Mouse (Mus musculus) midbrain, embryonic 10.5 days (tissue): ENCODE data around the gene Tnr. TPM values are rescaled to one million over a fixed set of nuclear protein-coding genes. Genes with fewer than 3 reads are reported as not detected.
A peak's percentile ranks its signal among the peaks of the same experiment; 100 is the strongest.

Experiments used
- DNase-seq: peaks from one replicate; pipeline ENCODE4 v3.0.0-alpha.2; 2017; ENCODE audit warnings: low spot score
- H3K27ac ChIP-seq: fragments of 300-500 bp; sonication (generic); replicated peaks from 2 replicates; pipeline ENCODE4 v1.5.1; 2016; ENCODE audit warnings: mild to moderate bottlenecking
- H3K27me3 ChIP-seq: fragments of 300-500 bp; sonication (generic); 2 replicates; pipeline ENCODE4 v1.6.1; 2016; ENCODE audit warnings: low read depth, mild to moderate bottlenecking; ENCODE audit not compliant: poor library complexity, severe bottlenecking
- H3K36me3 ChIP-seq: fragments of 300-500 bp; sonication (generic); 2 replicates; pipeline ENCODE4 v1.6.1; 2016; ENCODE audit warnings: mild to moderate bottlenecking, moderate library complexity
- H3K4me1 ChIP-seq: fragments of 300-500 bp; sonication (generic); 2 replicates; pipeline ENCODE4 v1.6.1; 2016
- H3K4me3 ChIP-seq: fragments of 300-500 bp; sonication (generic); 2 replicates; pipeline ENCODE4 v1.5.1; 2016; ENCODE audit warnings: mild to moderate bottlenecking, moderate library complexity
- H3K9me3 ChIP-seq: fragments of 300-500 bp; sonication (generic); replicated peaks from 2 replicates; pipeline ENCODE4 v1.6.1; 2016; ENCODE audit warnings: mild to moderate bottlenecking
- WGBS: fragments of 180-500 bp; shearing (Covaris S2); methylation state at CpG from one replicate; pipeline ENCODE4 v1.1.7; 2016; 5-methylcytosine and 5-hydroxymethylcytosine counted together
- polyA plus RNA-seq: library from polyadenylated mRNA; unstranded; fragments of >200 nt; fragmentation: Nextera tagmentation; extraction: Ambion mirVana; gene quantifications from 2 replicates; pipeline ENCODE4 v1.2.1, GENCODE M21; 2016

Gene Tnr
- polyA plus RNA-seq, 1 experiment from 2014 or later, result 0.05 TPM

DNA sequence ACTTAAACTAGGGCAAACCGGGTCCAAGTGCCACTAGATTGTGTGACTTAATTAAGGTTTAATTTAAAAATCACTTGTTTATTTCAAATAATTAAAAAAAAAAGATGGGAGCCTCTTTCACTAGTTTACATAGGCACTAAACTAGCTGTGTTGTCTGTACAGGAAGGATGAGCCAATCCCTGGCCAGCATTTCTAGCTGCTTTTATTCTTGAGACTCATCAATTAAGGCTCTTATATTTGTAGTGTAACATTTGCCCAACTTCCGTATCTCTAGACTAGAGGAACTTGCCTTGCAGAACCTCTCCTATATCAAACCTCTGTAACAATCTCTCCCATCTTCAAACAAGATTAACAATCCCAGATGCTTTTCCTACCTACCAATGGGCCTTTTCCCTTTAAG lies 47.3 kb downstream of the Tnr start:
- Histone ChIP-seq H3K9me3 (no peaks in the 10 kb centered on the region), H3K4me3 (no peak overlapping the region), H3K27me3 (0 out of 2 replicates have a peak, but pooled peaks cover 3% of the 10 kb centered on the region), H3K27ac (0 out of 2 replicates have a peak overlapping the region, but pooled peaks have one; percentile 57), H3K4me1 (peaks cover 17% of the 10 kb centered on the region), H3K36me3 (no peaks in the 10 kb centered on the region)
- DNase-seq, result no peak
- 70% methylated on average over 2 of the region's 2 CpGs for WGBS

DNA sequence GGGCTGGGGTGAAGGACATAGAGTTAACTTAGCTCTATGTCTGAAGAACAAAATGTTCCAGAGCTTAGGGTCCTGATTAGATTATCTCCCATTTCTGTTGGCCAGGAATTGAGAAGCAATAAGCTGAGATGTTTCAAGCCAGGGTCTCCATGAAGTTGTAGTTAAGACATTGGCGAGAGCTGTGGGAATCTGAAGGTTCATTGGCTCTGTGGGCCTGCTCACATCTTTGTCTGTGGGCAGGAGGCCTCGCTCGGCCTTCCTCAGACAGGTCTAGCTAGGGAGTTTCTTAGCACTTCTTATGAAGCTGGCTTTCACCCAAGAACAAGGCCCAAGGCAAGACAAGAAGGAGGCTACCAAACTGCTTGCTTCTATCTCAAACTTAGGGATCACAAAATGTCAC lies 48.4 kb downstream of the Tnr start:
- Histone ChIP-seq H3K36me3 (no peaks in the 10 kb centered on the region), H3K4me1 (peaks cover 17% of the 10 kb centered on the region), H3K9me3 (no peaks in the 10 kb centered on the region), H3K27me3 (0 out of 2 replicates have a peak, but pooled peaks cover 3% of the 10 kb centered on the region), H3K27ac (no peak overlapping the region), H3K4me3 (no peak overlapping the region)
- WGBS, result 93% methylated on average over 3 of the region's 3 CpGs
- no peak for DNase-seq

GRCm38 (mm10) chr1:159573116-159573515 lies 49.5 kb downstream of the Tnr start:
- 86% methylated on average over 2 of the region's 2 CpGs for WGBS
- no peaks in the 10 kb centered on the region for H3K9me3 ChIP-seq
- H3K27me3 ChIP-seq, result 0 out of 2 replicates have a peak, but pooled peaks cover 4% of the 10 kb centered on the region
- H3K27ac ChIP-seq, result no peak overlapping the region
- DNase-seq, result no peak
- H3K36me3 ChIP-seq, result no peaks in the 10 kb centered on the region
- no peak overlapping the region for H3K4me3 ChIP-seq
- H3K4me1 ChIP-seq, result peaks cover 17% of the 10 kb centered on the region

GRCm38 (mm10) chr1:159574661-159575060 lies 51.1 kb downstream of the Tnr start:
- Histone ChIP-seq H3K27me3 (peaks cover 15% of the 10 kb centered on the region), H3K4me3 (no peak overlapping the region), H3K36me3 (no peaks in the 10 kb centered on the region), H3K9me3 (no peaks in the 10 kb centered on the region), H3K4me1 (peaks cover 14% of the 10 kb centered on the region), H3K27ac (no peak overlapping the region)
- WGBS, result 84% methylated on average over 5 of the region's 5 CpGs
- DNase-seq, result no peak

GRCm38 (mm10) chr1:159576246-159576645 lies 52.7 kb downstream of the Tnr start:
- Histone ChIP-seq H3K27me3 (peaks cover 29% of the 10 kb centered on the region), H3K4me3 (no peak overlapping the region), H3K27ac (no peak overlapping the region), H3K4me1 (peaks cover 4% of the 10 kb centered on the region; the same call in 1 of the 2 replicates), H3K9me3 (no peaks in the 10 kb centered on the region), H3K36me3 (no peaks in the 10 kb centered on the region)
- WGBS, result 79% methylated on average over 2 of the region's 2 CpGs
- DNase-seq, result no peak

DNA sequence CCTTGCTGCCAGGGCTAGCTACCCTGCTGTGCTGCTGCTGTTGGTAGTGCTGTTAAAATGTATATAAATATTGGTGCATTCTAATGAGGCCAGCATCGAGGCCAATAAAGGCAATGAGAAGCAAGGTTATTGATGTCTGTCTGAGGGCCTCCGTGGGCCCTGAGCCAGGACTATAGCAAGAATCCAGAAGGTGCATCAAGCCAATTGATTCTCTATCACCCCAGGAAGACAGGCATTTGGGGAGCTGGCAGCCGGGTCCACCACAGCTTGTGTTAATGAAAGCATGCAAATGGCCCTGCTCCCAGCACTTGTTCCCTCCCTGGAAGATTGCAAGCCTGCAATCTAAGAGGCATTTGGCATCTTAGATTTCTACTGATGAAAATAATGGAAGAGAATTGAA lies 54.8 kb downstream of the Tnr start:
- Histone ChIP-seq H3K4me1 (peaks cover 19% of the 10 kb centered on the region), H3K27ac (no peak overlapping the region), H3K4me3 (no peak overlapping the region), H3K9me3 (no peaks in the 10 kb centered on the region), H3K36me3 (no peaks in the 10 kb centered on the region), H3K27me3 (peaks cover 29% of the 10 kb centered on the region)
- DNase-seq, result no peak
- WGBS, result 43% methylated on average over 3 of the region's 3 CpGs

GRCm38 (mm10) chr1:159580335-159580921 lies 56.9 kb downstream of the Tnr start:
- H3K36me3 ChIP-seq, result no peaks in the 10 kb centered on the region
- 85% methylated on average over 8 of the region's 8 CpGs for WGBS

DNA sequence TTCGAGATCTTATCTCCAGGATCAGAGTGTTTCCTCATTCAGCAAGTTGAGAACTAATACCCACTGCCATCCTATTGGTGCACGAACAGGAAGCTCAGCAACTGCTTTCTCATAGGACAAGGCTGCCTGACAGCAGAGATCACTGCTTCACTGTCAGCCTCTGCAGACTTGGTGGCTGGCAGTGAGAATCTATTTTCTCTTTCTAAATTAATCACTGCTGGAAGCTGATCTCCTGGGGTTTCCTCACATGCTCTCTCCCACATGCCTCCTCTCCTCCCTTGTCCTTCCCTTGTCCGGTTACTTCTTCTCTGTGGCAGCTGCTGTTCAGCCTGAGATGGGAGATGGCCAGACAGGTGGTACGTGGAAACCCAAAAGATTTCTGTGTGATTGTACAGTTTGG lies 60.3 kb downstream of the Tnr start:
- H3K4me3 ChIP-seq, result no peak overlapping the region
- H3K27me3 ChIP-seq, result peaks cover 32% of the 10 kb centered on the region
- DNase-seq, result no peak
- peaks cover 19% of the 10 kb centered on the region for H3K4me1 ChIP-seq
- no peak overlapping the region for H3K27ac ChIP-seq
- 82% methylated on average over 4 of the region's 4 CpGs for WGBS
- no peaks in the 10 kb centered on the region for H3K36me3 ChIP-seq
- H3K9me3 ChIP-seq, result no peaks in the 10 kb centered on the region

More at GRCm38 (mm10) chr1:159580335-159580921, 56.9 kb downstream of the Tnr start:
- Histone ChIP-seq H3K27me3 (peaks cover 33% of the 10 kb centered on the region), H3K4me1 (peaks cover 19% of the 10 kb centered on the region), H3K9me3 (no peaks in the 10 kb centered on the region), H3K4me3 (no peak overlapping the region), H3K27ac (no peak overlapping the region)
- DNase-seq, result no peak

- Histone ChIP-seq H3K27me3 (peaks cover 12% of the 10 kb centered on the region), H3K4me3 (no peak overlapping the region), H3K9me3 (no peaks in the 10 kb centered on the region), H3K36me3 (no peaks in the 10 kb centered on the region), H3K4me1 (peaks cover 5% of the 10 kb centered on the region), H3K27ac (no peak overlapping the region)
- 65% methylated on average over 2 of the region's 2 CpGs for WGBS
- DNase-seq, result no peak
Observed at GRCm38 (mm10) chr1:159588741-159589140, 65.2 kb downstream of the Tnr start.

GRCm38 (mm10) chr1:159594099-159595058 lies 70.8 kb downstream of the Tnr start:
- DNase-seq, result no peak
- H3K9me3 ChIP-seq, result no peaks in the 10 kb centered on the region
- H3K4me3 ChIP-seq, result no peak overlapping the region
- H3K36me3 ChIP-seq, result no peaks in the 10 kb centered on the region
- H3K4me1 ChIP-seq, result peaks cover 14% of the 10 kb centered on the region
- no peaks in the 10 kb centered on the region; the same call in 1 of the 2 replicates for H3K27me3 ChIP-seq
- H3K27ac ChIP-seq, result no peak overlapping the region
- 67% methylated on average over 14 of the region's 14 CpGs for WGBS

GRCm38 (mm10) chr1:159595729-159596128 lies 72.2 kb downstream of the Tnr start:
- Histone ChIP-seq H3K9me3 (no peaks in the 10 kb centered on the region), H3K27me3 (no peaks in the 10 kb centered on the region; the same call in 1 of the 2 replicates), H3K4me3 (no peak overlapping the region), H3K36me3 (no peaks in the 10 kb centered on the region), H3K4me1 (peaks cover 12% of the 10 kb centered on the region), H3K27ac (no peak overlapping the region)
- 87% methylated on average over 3 of the region's 3 CpGs for WGBS
- no peak for DNase-seq

GRCm38 (mm10) chr1:159596640-159597039 lies 73.1 kb downstream of the Tnr start:
- Histone ChIP-seq H3K4me3 (no peak overlapping the region), H3K4me1 (peaks cover 9% of the 10 kb centered on the region), H3K27ac (no peak overlapping the region), H3K36me3 (no peaks in the 10 kb centered on the region), H3K27me3 (no peaks in the 10 kb centered on the region), H3K9me3 (no peaks in the 10 kb centered on the region)
- no peak for DNase-seq
- 71% methylated on average over 2 of the region's 2 CpGs for WGBS

DNA sequence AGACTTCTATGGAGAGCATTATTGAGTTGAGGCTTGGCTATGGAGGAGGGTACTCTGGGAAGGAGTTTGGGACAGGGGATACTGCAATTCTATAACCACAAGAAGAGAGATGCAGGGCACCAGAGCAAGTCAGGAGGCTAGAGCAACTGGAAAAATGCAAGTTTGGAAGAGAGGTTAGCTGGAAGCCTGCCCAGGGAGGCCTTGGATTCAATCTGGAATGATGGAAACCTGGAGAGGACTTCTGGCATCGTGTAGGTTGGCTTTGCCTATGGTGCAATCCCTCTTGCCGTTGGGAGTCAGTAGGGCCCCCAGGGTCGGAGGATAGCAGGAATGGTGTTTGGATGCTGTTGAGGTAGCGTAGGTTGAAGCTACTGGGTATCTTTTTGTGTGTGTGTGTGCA lies 90.0 kb downstream of the Tnr start:
- H3K27me3 ChIP-seq, result no peaks in the 10 kb centered on the region
- no peak overlapping the region for H3K4me3 ChIP-seq
- H3K9me3 ChIP-seq, result no peaks in the 10 kb centered on the region
- H3K36me3 ChIP-seq, result no peaks in the 10 kb centered on the region
- no peak overlapping the region for H3K27ac ChIP-seq
- DNase-seq, result no peak
- WGBS, result 91% methylated on average over 4 of the region's 4 CpGs
- peaks cover 8% of the 10 kb centered on the region for H3K4me1 ChIP-seq
